Mouse (Mus musculus) urinary bladder, postnatal 0 days (tissue): ENCODE data around the gene Nup88. TPM values are rescaled to one million over a fixed set of nuclear protein-coding genes. Genes with fewer than 3 reads are reported as not detected.

Experiments used
- polyA plus RNA-seq: library from polyadenylated mRNA; unstranded; fragments of >200 nt; fragmentation: Nextera tagmentation; extraction: Ambion mirVana; gene quantifications from 2 replicates; pipeline ENCODE4 v1.2.1, GENCODE M21; 2015

Gene Nup88
- 70.2 TPM in 2 replicates for polyA plus RNA-seq

GRCm38 (mm10) chr11:70969821-70970559 is at the start of gene Nup88, which contains the start of gene Rpain:
Gene Nup88 (minus strand): TSS chr11:70969973.
Gene Rpain (plus strand): TSS chr11:70970213.

GRCm38 (mm10) chr11:71004316-71004773 is 34.6 kb upstream of the Nup88 start, which contains the start of gene Dhx33:
Gene Dhx33 (minus strand): TSS chr11:71004437.

GRCm38 (mm10) chr11:70982557-70983228 is 12.9 kb upstream of the Nup88 start, which contains the start of gene C1qbp:
Gene C1qbp (minus strand): TSS chr11:70983026.

Other genes starting within 250 kb of the Nup88 start
- 3.5 and 3.6 TPM in 2 replicates for gene Zfp3, start 205.8 kb downstream of the Nup88 start, polyA plus RNA-seq
- 0.53 TPM in 1 of 2 replicates, not detected in the other for gene Scimp, start 157.4 kb downstream of the Nup88 start, polyA plus RNA-seq
- 22.8 and 26.2 TPM in 2 replicates for gene Rabep1, start 125.2 kb downstream of the Nup88 start, polyA plus RNA-seq
- gene Rpain, start 240 bp upstream of the Nup88 start, polyA plus RNA-seq, result 49.5 and 49.6 TPM in 2 replicates
- 154 and 168 TPM in 2 replicates for gene C1qbp, start 13.1 kb upstream of the Nup88 start, polyA plus RNA-seq
- gene Dhx33, start 34.5 kb upstream of the Nup88 start, polyA plus RNA-seq, result 7.7 and 9.5 TPM in 2 replicates
- 15.8 and 18.9 TPM in 2 replicates for gene Mis12, start 49.6 kb upstream of the Nup88 start, polyA plus RNA-seq
- 55.4 and 66.1 TPM in 2 replicates for gene Derl2, start 49.9 kb upstream of the Nup88 start, polyA plus RNA-seq
- gene 6330403K07Rik, start 63.5 kb upstream of the Nup88 start, polyA plus RNA-seq, result 6.3 and 7.5 TPM in 2 replicates
- gene Nlrp1a, start 174.7 kb upstream of the Nup88 start, polyA plus RNA-seq, result 0.04 and 0.05 TPM in 2 replicates